Mouse (Mus musculus) liver, embryonic 13.5 days (tissue): ENCODE results near the gene D10Wsu102e. TPM values are rescaled to one million over a fixed set of nuclear protein-coding genes. Genes with fewer than 3 reads are reported as not detected.
"Not testable (repeated sequence)": the region's sequence is repeated elsewhere in the genome, so short reads cannot be mapped to it uniquely, and the experiment has no call there.

ENCODE experiments used
- ATAC-seq: fragments of 200-750 bp; cut with Nextera tagmentation; 2 replicates; pipeline ENCODE4 v1.8.0; 2017; ENCODE audit warnings: low read depth, mild to moderate bottlenecking, moderate number of reproducible peaks, moderate library complexity
- DNase-seq: peaks from one replicate; pipeline ENCODE4 v3.0.0; 2022
- H3K27ac ChIP-seq: fragments of 300-500 bp; sonication (generic); 2 replicates; pipeline ENCODE4 v1.5.1; 2015; ENCODE audit warnings: moderate library complexity, mild to moderate bottlenecking, inconsistent platforms
- H3K27me3 ChIP-seq: fragments of 300-500 bp; sonication (generic); 2 replicates; pipeline ENCODE4 v1.6.1; 2015; ENCODE audit warnings: mild to moderate bottlenecking, inconsistent platforms
- H3K36me3 ChIP-seq: fragments of 300-500 bp; sonication (generic); 2 replicates; pipeline ENCODE4 v1.6.1; 2015; ENCODE audit warnings: mild to moderate bottlenecking, inconsistent platforms
- H3K4me1 ChIP-seq: fragments of 300-500 bp; sonication (generic); replicated peaks from 2 replicates; pipeline ENCODE4 v1.6.1; 2015; ENCODE audit warnings: inconsistent platforms
- H3K4me2 ChIP-seq: fragments of 300-500 bp; sonication (generic); 2 replicates; pipeline ENCODE4 v1.6.1; 2015; ENCODE audit warnings: inconsistent platforms, mild to moderate bottlenecking, moderate library complexity
- H3K4me3 ChIP-seq: fragments of 300-500 bp; sonication (generic); replicated peaks from 2 replicates; pipeline ENCODE4 v1.5.1; 2015; ENCODE audit warnings: mild to moderate bottlenecking, inconsistent platforms
- H3K9ac ChIP-seq: fragments of 300-500 bp; sonication (generic); 2 replicates; pipeline ENCODE4 v1.6.1; 2015; ENCODE audit warnings: mild to moderate bottlenecking, inconsistent platforms
- H3K9me3 ChIP-seq: fragments of 300-500 bp; sonication (generic); replicated peaks from 2 replicates; pipeline ENCODE4 v1.6.1; 2016; ENCODE audit warnings: inconsistent platforms
- WGBS: fragments of 180-500 bp; shearing (Covaris S2); methylation state at CpG from one replicate; pipeline ENCODE4 v1.1.7; 2015; ENCODE audit not compliant: insufficient replicate concordance; 5-methylcytosine and 5-hydroxymethylcytosine counted together
- polyA plus RNA-seq: library from polyadenylated mRNA; unstranded; fragments of >200 nt; fragmentation: Nextera tagmentation; extraction: Ambion mirVana; gene quantifications from 2 replicates; pipeline ENCODE4 v1.2.1, GENCODE M21; 2015

The D10Wsu102e gene
- polyA plus RNA-seq, 1 experiment from 2014 or later, result 0.28 TPM

GRCm38 (mm10) chr10:83508962-83509660 lies 149.1 kb downstream of the D10Wsu102e start:
- DNase-seq (no peak), ATAC-seq (no peak)
- Histone ChIP-seq H3K27me3 (no peaks in the 10 kb centered on the region), H3K9ac (no peak overlapping the region), H3K27ac (no peak overlapping the region), H3K4me3 (no peak overlapping the region), H3K9me3 (no peaks in the 10 kb centered on the region; the same call in 1 of the 2 replicates), H3K36me3 (no peaks in the 10 kb centered on the region), H3K4me1 (no peaks in the 10 kb centered on the region), H3K4me2 (no peak overlapping the region)
- WGBS, result 43% methylated on average over 8 of the region's 8 CpGs

DNA sequence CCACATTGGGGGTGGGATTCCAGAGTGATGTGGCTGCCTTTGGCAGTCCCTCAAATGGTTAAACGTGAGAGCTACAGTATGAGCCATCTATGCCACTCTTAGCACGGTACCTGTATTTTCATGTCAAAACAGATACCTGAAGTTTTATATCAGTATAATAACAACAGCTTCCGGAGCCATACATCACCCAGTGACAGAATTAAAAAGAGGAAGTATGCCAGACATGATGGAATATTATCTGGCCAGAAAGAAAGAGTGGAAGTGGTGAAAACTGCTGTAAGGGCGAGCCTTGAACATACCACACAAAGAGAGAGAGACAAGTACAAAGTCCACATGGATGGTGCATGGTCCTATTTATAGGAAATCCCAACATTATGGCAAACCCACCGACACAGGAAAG lies 151.3 kb downstream of the D10Wsu102e start:
- no peaks in the 10 kb centered on the region for H3K36me3 ChIP-seq
- no peak overlapping the region for H3K4me3 ChIP-seq
- 43% methylated on average over 5 of the region's 5 CpGs for WGBS
- no peak overlapping the region for H3K27ac ChIP-seq
- no peak for DNase-seq
- no peaks in the 10 kb centered on the region for H3K27me3 ChIP-seq
- no peak for ATAC-seq
- no peaks in the 10 kb centered on the region; the same call in 1 of the 2 replicates for H3K9me3 ChIP-seq
- H3K4me2 ChIP-seq, result no peak overlapping the region
- no peak overlapping the region for H3K9ac ChIP-seq
- H3K4me1 ChIP-seq, result no peaks in the 10 kb centered on the region

DNA sequence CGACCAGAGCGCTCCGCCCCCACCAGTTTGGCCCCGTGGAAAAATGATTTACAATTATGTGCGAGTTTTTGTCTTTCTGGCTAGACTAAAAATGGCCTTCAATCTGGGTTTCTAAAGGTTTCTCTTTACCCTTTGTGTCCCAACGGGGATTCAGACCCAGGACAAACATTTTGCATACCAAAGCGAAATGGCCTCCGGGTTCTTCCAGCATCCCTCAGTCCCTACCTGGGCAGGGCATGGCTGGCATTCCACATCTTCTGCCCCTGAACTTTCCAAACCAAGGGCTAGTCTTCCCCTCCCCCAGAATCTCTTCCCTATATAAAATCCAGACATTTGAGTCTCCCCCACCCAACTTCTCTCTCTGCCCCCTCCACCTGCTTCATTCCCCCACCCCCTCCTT lies 153.7 kb downstream of the D10Wsu102e start:
- H3K4me1 ChIP-seq, result no peaks in the 10 kb centered on the region
- no peak overlapping the region for H3K4me2 ChIP-seq
- H3K9me3 ChIP-seq, result no peaks in the 10 kb centered on the region; the same call in 1 of the 2 replicates
- no peak overlapping the region for H3K27ac ChIP-seq
- ATAC-seq (no peak), DNase-seq (no peak)
- no peaks in the 10 kb centered on the region for H3K27me3 ChIP-seq
- 63% methylated on average over 8 of the region's 8 CpGs for WGBS
- no peaks in the 10 kb centered on the region for H3K36me3 ChIP-seq
- no peak overlapping the region for H3K4me3 ChIP-seq
- no peak overlapping the region for H3K9ac ChIP-seq

- no peaks in the 10 kb centered on the region for H3K36me3 ChIP-seq
- H3K9me3 ChIP-seq, result no peaks in the 10 kb centered on the region
- no peaks in the 10 kb centered on the region for H3K27me3 ChIP-seq
- no peak overlapping the region for H3K9ac ChIP-seq
- 68% methylated on average over 4 of the region's 4 CpGs for WGBS
- no peak overlapping the region for H3K27ac ChIP-seq
- ATAC-seq, result no peak
- no peak for DNase-seq
- H3K4me2 ChIP-seq, result no peak overlapping the region
- H3K4me1 ChIP-seq, result no peaks in the 10 kb centered on the region
- no peak overlapping the region for H3K4me3 ChIP-seq
Measured at GRCm38 (mm10) chr10:83520990-83521389, 161.0 kb downstream of the D10Wsu102e start.

DNA sequence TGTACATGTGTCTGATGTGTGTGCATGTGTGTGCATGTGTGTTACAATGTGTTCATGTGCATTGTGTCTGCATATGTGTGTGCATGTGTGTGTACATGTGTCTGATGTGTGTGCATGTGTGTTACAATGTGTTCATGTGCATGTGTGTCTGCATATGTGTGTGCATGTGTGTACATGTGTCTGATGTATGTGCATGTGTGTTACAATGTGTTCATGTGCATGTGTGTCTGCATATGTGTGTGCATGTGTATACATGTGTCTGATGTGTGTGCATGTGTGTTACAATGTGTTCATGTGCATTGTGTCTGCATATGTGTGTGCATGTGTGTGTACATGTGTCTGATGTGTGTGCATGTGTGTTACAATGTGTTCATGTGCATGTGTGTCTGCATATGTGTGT lies 164.2 kb downstream of the D10Wsu102e start:
- H3K4me3 ChIP-seq, H3K9ac ChIP-seq, H3K4me2 ChIP-seq, DNase-seq, H3K27ac ChIP-seq, ATAC-seq, H3K36me3 ChIP-seq, H3K4me1 ChIP-seq, H3K27me3 ChIP-seq, H3K9me3 ChIP-seq: not testable (repeated sequence)

DNA sequence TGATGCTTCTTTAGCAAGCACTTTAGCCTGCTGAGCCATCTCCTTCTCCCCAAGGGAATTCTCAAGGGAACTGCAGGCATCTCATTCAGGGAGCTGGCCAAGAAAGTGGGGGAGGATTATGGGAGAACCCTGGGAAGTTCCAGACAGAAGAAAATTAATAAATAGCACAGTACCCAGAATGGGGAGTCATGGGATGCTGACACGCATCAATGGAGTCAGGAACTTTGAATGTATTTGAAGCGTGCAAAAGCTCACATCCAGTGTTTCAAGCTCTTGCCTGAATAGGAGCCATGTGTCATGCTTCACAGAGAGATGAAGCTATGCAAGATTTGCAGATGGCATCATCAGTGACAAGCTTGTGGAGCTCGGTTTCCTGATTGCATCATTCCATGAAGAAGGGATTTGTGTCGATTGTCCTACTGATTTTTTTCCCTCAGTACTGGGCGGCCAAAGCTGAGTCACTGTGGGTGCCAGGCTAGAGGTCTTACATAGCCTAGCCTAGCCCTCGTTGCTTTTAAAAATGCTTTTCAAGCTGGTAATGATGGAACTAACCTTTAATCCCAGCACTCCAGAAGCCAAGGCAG lies 170.5 kb downstream of the D10Wsu102e start:
- no peak for ATAC-seq

DNA sequence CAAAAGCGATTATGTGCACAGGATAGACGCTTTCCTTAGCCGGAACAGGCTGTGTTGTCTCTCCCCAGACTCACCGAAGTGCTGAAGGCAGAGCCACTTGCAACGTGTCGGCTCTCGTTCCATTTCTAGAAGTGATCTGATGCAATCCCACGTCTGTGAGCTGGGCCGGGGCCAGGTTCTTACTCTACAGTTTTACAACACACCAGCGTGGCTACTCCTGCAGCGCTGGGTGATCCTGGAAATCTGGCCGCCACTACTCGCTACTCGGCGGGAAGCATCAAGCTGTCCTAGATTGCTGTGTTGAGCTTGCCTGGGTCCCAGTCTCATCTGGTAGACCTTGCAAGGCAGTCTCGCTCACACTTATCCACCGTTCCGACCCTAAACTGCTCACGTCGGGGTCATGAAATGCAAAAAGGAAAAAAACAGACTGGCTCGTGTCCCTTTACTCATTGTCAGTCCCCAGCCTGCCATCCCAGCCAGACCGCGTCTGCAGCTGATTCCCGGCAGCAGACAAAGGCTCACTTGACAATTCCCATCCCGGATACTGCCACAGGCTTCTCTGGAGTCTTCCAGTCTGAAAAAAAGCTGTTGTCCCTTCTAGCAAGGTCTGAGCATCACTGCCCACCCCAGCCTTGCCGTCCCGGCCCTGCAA lies 173.4 kb downstream of the D10Wsu102e start:
- Histone ChIP-seq H3K4me3 (peak overlapping the region; percentile 41), H3K27me3 (peaks cover 43% of the 10 kb centered on the region), H3K27ac (no peak overlapping the region), H3K36me3 (no peaks in the 10 kb centered on the region), H3K4me1 (peaks cover 4% of the 10 kb centered on the region; the same call in 1 of the 2 replicates), H3K9ac (no peak overlapping the region), H3K4me2 (peak overlapping the region; percentile 64), H3K9me3 (no peaks in the 10 kb centered on the region)
- no peak for ATAC-seq
- DNase-seq, result no peak
- 11% methylated on average over 27 of the region's 27 CpGs for WGBS

More for the DNA sequence above, 170.5 kb downstream of the D10Wsu102e start:
- Histone ChIP-seq H3K9ac (no peak overlapping the region), H3K4me3 (no peak overlapping the region), H3K4me1 (peaks cover 4% of the 10 kb centered on the region; the same call in 1 of the 2 replicates), H3K4me2 (no peak overlapping the region), H3K27ac (no peak overlapping the region), H3K36me3 (no peaks in the 10 kb centered on the region), H3K9me3 (no peaks in the 10 kb centered on the region), H3K27me3 (peaks cover 37% of the 10 kb centered on the region)
- no peak for DNase-seq
- 60% methylated on average over 6 of the region's 6 CpGs for WGBS

DNA sequence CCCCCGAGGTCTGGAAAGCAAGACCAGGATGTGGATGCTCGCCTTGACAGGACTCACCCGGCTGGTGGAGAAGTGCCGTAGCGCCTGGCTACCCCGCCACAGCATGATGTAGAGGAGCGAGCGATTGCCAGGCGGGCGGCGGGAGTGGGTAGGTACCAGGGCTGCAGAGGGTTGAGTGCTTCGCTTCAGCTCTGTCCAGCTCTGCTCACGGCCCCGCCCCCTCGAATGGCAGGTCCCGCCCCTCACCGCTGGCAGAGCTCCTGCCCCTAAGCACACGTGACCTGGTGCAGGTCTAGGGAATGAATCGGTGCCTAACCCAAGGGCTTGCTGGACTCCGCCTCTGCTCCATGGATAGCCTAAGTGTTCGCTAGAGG lies 173.9 kb downstream of the D10Wsu102e start, which contains the start of gene Aldh1l2:
Aldh1l2 (minus strand) TSS at position 231 of the 374 bp plus-strand sequence.
- H3K27me3 ChIP-seq, result peaks cover 43% of the 10 kb centered on the region
- peak; percentile 88 for ATAC-seq
- H3K4me3 ChIP-seq, result peak within 1 kb of the TSS; percentile 41
- DNase-seq, result peak; percentile 55
- peaks cover 4% of the 10 kb centered on the region; the same call in 1 of the 2 replicates for H3K4me1 ChIP-seq
- H3K4me2 ChIP-seq, result peak within 1 kb of the TSS; percentile 64
- no peak within 1 kb of the TSS for H3K27ac ChIP-seq
- H3K9ac ChIP-seq, result no peak within 1 kb of the TSS
- no peaks in the 10 kb centered on the region for H3K36me3 ChIP-seq
- H3K9me3 ChIP-seq, result no peaks in the 10 kb centered on the region
- WGBS, result 1% methylated on average over 21 of the region's 21 CpGs

GRCm38 (mm10) chr10:83536436-83536835 lies 176.4 kb downstream of the D10Wsu102e start:
- Histone ChIP-seq H3K9me3 (no peaks in the 10 kb centered on the region), H3K9ac (no peak overlapping the region), H3K4me1 (peaks cover 4% of the 10 kb centered on the region; the same call in 1 of the 2 replicates), H3K4me3 (no peak overlapping the region), H3K36me3 (no peaks in the 10 kb centered on the region), H3K27me3 (peaks cover 38% of the 10 kb centered on the region), H3K27ac (no peak overlapping the region), H3K4me2 (no peak overlapping the region)
- ATAC-seq (no peak), DNase-seq (no peak)
- 6% methylated on average over 1 of the region's 1 CpGs for WGBS
